Mouse (Mus musculus) natural killer cell, adult 2 months (primary cell): ENCODE measurements at regions not wholly inside any gene's neighbourhood (a gene's known extent, or its start where the extent isn't known, plus 50 kb on each side); places are given as distances from the start of the nearest gene placed in this dataset.
A peak's percentile ranks its signal among the peaks of the same experiment; 100 is the strongest.

Source experiments
- DNase-seq, 2 experiments: peaks; one replicate each; pipeline ENCODE4 v3.0.0; 2022; ENCODE audit warnings: low spot score in 2 of 2

GRCm38 (mm10) chr15:51724127-51724526 lies 2160.6 kb upstream of the Gm7489 start:
- DNase-seq: peak in 1 of 2 experiments; percentile 35

DNA sequence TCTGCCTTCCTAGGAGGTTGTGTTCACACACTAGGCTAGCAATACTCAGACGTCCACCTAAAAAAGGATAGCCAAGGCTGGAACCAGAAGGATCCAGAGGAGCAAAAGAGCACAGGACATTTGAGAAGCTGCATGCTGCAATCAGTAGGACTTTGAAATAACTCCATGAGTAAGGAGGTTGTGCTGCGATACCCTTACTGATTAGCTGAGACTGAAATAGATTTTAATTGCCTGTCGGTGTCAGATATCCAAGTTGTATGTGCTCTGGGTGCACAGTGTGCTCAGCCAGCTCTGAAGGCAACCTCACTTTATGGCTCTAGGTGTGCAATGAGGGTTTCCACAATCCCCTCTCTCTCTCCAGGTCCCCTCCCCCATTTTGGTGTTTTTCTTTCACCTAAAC lies 2159.2 kb upstream of the Gm7489 start:
- no peak for DNase-seq

GRCm38 (mm10) chr15:51730106-51730505 lies 2154.6 kb upstream of the Gm7489 start:
- DNase-seq: peak in 1 of 2 experiments; percentile 9

GRCm38 (mm10) chr15:51730805-51731412 lies 2153.8 kb upstream of the Gm7489 start:
- peak; percentile 79 to 92 for DNase-seq

GRCm38 (mm10) chr15:51734194-51734593 lies 2150.5 kb upstream of the Gm7489 start:
- no peak for DNase-seq
